Mouse (Mus musculus) ES-Bruce4 (cell line): ENCODE data around the gene Calhm2. TPM values are rescaled to one million over a fixed set of nuclear protein-coding genes. Genes with fewer than 3 reads are reported as not detected.
"Not testable (repeated sequence)": the region's sequence is repeated elsewhere in the genome, so short reads cannot be mapped to it uniquely, and the experiment has no call there.

Experiments used
- H3K27ac ChIP-seq: 2 replicates; pipeline ENCODE4 v1.5.1; 2012; ENCODE audit warnings: low read length, inconsistent platforms; ENCODE audit not compliant: insufficient read depth
- H3K27me3 ChIP-seq: 2 replicates; pipeline ENCODE4 v1.6.1; 2012; ENCODE audit warnings: mild to moderate bottlenecking, low read length, inconsistent platforms; ENCODE audit not compliant: control insufficient read depth, poor library complexity, insufficient read depth, severe bottlenecking
- H3K36me3 ChIP-seq: 2 replicates; pipeline ENCODE4 v1.6.1; 2012; ENCODE audit warnings: inconsistent platforms, mild to moderate bottlenecking, low read length, moderate library complexity; ENCODE audit not compliant: control insufficient read depth, poor library complexity, insufficient read depth, severe bottlenecking
- H3K4me1 ChIP-seq: one replicate; pipeline ENCODE4 v1.8.1; 2011; ENCODE audit warnings: low read length; ENCODE audit not compliant: control insufficient read depth, insufficient read depth
- H3K4me3 ChIP-seq: 2 replicates; pipeline ENCODE4 v1.5.1; 2011; ENCODE audit warnings: low read depth, mild to moderate bottlenecking, low read length
- H3K9ac ChIP-seq: 2 replicates; pipeline ENCODE4 v1.6.1; 2012; ENCODE audit warnings: low read depth, mild to moderate bottlenecking, inconsistent platforms; ENCODE audit not compliant: poor library complexity, severe bottlenecking
- H3K9me3 ChIP-seq: replicated peaks from 2 replicates; pipeline ENCODE4 v1.6.1; 2012; ENCODE audit warnings: mild to moderate bottlenecking, low read length, inconsistent platforms; ENCODE audit not compliant: control insufficient read depth, poor library complexity, insufficient read depth, severe bottlenecking
- CTCF ChIP-seq: IDR thresholded peaks from one replicate; pipeline ENCODE4 v1.8.1; 2011; ENCODE audit warnings: low read depth, low read length
- EP300 ChIP-seq: IDR thresholded peaks from 2 replicates; pipeline ENCODE4 v1.6.1; 2011; ENCODE audit warnings: low read depth, low read length; ENCODE audit not compliant: insufficient read depth
- POLR2A ChIP-seq: IDR thresholded peaks from one replicate; pipeline ENCODE4 v1.8.1; 2011; ENCODE audit warnings: low read length; ENCODE audit not compliant: insufficient read depth
- polyA plus RNA-seq: library from polyadenylated mRNA; stranded (reverse); fragments of >200 nt; gene quantifications from 2 replicates; pipeline ENCODE4 v1.2.4, GENCODE M21; 2011; ENCODE audit warnings: low read depth; ENCODE audit not compliant: missing spikeins, insufficient read depth, insufficient read length

The Calhm2 gene
- polyA plus RNA-seq, 1 experiment: 0.90 TPM

GRCm38 (mm10) chr19:47144154-47144553 lies 6.1 kb upstream of the Calhm2 start, which contains the start of gene Calhm1:
Gene Calhm1, minus strand, starts transcription at chr19:47144254.
- Histone ChIP-seq H3K27me3 (no peaks in the 10 kb centered on the region), H3K9me3 (no peaks in the 10 kb centered on the region), H3K36me3 (no peaks in the 10 kb centered on the region), H3K27ac (no peak within 1 kb of the TSS), H3K9ac (no peak within 1 kb of the TSS), H3K4me1 (peaks cover 4% of the 10 kb centered on the region), H3K4me3 (no peak within 1 kb of the TSS)
- TF ChIP-seq EP300: no peak
- TF ChIP-seq POLR2A: no peak
- TF ChIP-seq CTCF: no peak

GRCm38 (mm10) chr19:47142438-47142837 lies 4.3 kb upstream of the Calhm2 start:
- Histone ChIP-seq H3K4me1 (peaks cover 8% of the 10 kb centered on the region), H3K27ac (no peak overlapping the region), H3K4me3 (no peak overlapping the region), H3K9ac (no peak overlapping the region), H3K36me3 (no peaks in the 10 kb centered on the region), H3K9me3 (no peaks in the 10 kb centered on the region), H3K27me3 (no peaks in the 10 kb centered on the region)
- no peak for TF ChIP-seq POLR2A
- no peak for TF ChIP-seq EP300
- no peak for TF ChIP-seq CTCF

- peaks cover 13% of the 10 kb centered on the region for H3K4me1 ChIP-seq
- not testable (repeated sequence) for H3K27ac ChIP-seq, H3K27me3 ChIP-seq, H3K4me3 ChIP-seq, H3K9ac ChIP-seq, H3K9me3 ChIP-seq, H3K36me3 ChIP-seq
These were observed 1.5 kb upstream of the Calhm2 start for GRCm38 (mm10) chr19:47139611-47140010.

GRCm38 (mm10) chr19:47137051-47137581 lies 978 bp downstream of the Calhm2 start:
- Histone ChIP-seq H3K4me1 (peaks cover 13% of the 10 kb centered on the region), H3K9ac (peak overlapping the region; percentile 43), H3K27me3 (no peaks in the 10 kb centered on the region), H3K9me3 (no peaks in the 10 kb centered on the region), H3K27ac (0 out of 2 replicates have a peak overlapping the region, but pooled peaks have one; percentile 3), H3K4me3 (0 out of 2 replicates have a peak overlapping the region, but pooled peaks have one; percentile 18), H3K36me3 (no peaks in the 10 kb centered on the region)
- TF ChIP-seq EP300 (peak; percentile 60; the same call in 1 of the 2 replicates), CTCF (no peak)

- Histone ChIP-seq H3K4me1 (peaks cover 13% of the 10 kb centered on the region), H3K9me3 (no peaks in the 10 kb centered on the region), H3K27me3 (no peaks in the 10 kb centered on the region), H3K27ac (no peak overlapping the region), H3K9ac (no peak overlapping the region), H3K4me3 (no peak overlapping the region; the same call in 1 of the 2 replicates), H3K36me3 (peaks cover 3% of the 10 kb centered on the region; the same call in 1 of the 2 replicates)
- TF ChIP-seq CTCF (no peak), POLR2A (no peak), EP300 (no peak)
These were observed 1.9 kb downstream of the Calhm2 start for GRCm38 (mm10) chr19:47136170-47136569.

GRCm38 (mm10) chr19:47135568-47135967 lies 2.5 kb downstream of the Calhm2 start:
- Histone ChIP-seq H3K27me3 (no peaks in the 10 kb centered on the region), H3K9ac (0 out of 2 replicates have a peak overlapping the region, but pooled peaks have one; percentile 4), H3K36me3 (peaks cover 9% of the 10 kb centered on the region; the same call in 1 of the 2 replicates), H3K4me3 (peak overlapping the region; percentile 47), H3K9me3 (no peaks in the 10 kb centered on the region), H3K27ac (no peak overlapping the region), H3K4me1 (peaks cover 13% of the 10 kb centered on the region)
- TF ChIP-seq CTCF (no peak), EP300 (no peak), POLR2A (no peak)
